Mouse (Mus musculus) CH12.LX (cell line): ENCODE measurements at regions not wholly inside any gene's neighbourhood (a gene's known extent, or its start where the extent isn't known, plus 50 kb on each side); places are given as distances from the start of the nearest gene placed in this dataset.

ENCODE experiments used
- CTCF ChIP-seq, 2 experiments: IDR thresholded peaks in 1 of 2; conservative IDR thresholded peaks in 1 of 2; 2 replicates each; pipeline ENCODE4 v1.5.1; 2011 to 2012; ENCODE audit warnings: low read depth in 2 of 2, low read length in 2 of 2, improper control_type of control experiment in 1 of 2, inconsistent platforms in 1 of 2, mild to moderate bottlenecking in 1 of 2, moderate library complexity in 1 of 2
- E2F4 ChIP-seq: IDR thresholded peaks from 2 replicates; pipeline ENCODE4 v1.6.1; 2011; ENCODE audit warnings: low read depth, low read length, improper control_type of control experiment; ENCODE audit not compliant: insufficient replicate concordance
- MAFK ChIP-seq: IDR thresholded peaks from 2 replicates; pipeline ENCODE4 v1.6.1; 2011; ENCODE audit warnings: low read length, improper control_type of control experiment; ENCODE audit not compliant: insufficient replicate concordance
- MEF2A ChIP-seq: IDR thresholded peaks from 2 replicates; pipeline ENCODE4 v1.6.1; 2014; ENCODE audit warnings: low read depth, mild to moderate bottlenecking, inconsistent platforms, low read length, improper control_type of control experiment, borderline replicate concordance
- MXI1 ChIP-seq: IDR thresholded peaks from 2 replicates; pipeline ENCODE4 v1.6.1; 2011; ENCODE audit warnings: mild to moderate bottlenecking, low read depth, low read length, improper control_type of control experiment
- NRF1 ChIP-seq: IDR thresholded peaks from 2 replicates; pipeline ENCODE4 v1.6.1; 2014; ENCODE audit warnings: low read depth, mild to moderate bottlenecking, inconsistent platforms, low read length, improper control_type of control experiment, moderate library complexity
- POLR2A ChIP-seq: IDR thresholded peaks from 2 replicates; pipeline ENCODE4 v1.6.1; 2011; ENCODE audit warnings: low read depth, mild to moderate bottlenecking, improper control_type of control experiment, low read length
- POLR2AphosphoS2 ChIP-seq: IDR thresholded peaks from 2 replicates; pipeline ENCODE4 v1.6.1; 2011; ENCODE audit warnings: low read depth, low read length, improper control_type of control experiment
- RAD21 ChIP-seq: IDR thresholded peaks from 2 replicates; pipeline ENCODE4 v1.6.1; 2011; ENCODE audit warnings: low read depth, mild to moderate bottlenecking, low read length, improper control_type of control experiment, moderate library complexity
- TBP ChIP-seq: conservative IDR thresholded peaks from 2 replicates; pipeline ENCODE4 v1.6.1; 2011; ENCODE audit warnings: low read depth, low read length, improper control_type of control experiment
- TCF12 ChIP-seq: IDR thresholded peaks from 2 replicates; pipeline ENCODE4 v1.6.1; 2014; ENCODE audit warnings: low read depth, mild to moderate bottlenecking, inconsistent platforms, low read length, improper control_type of control experiment
- ZC3H11A ChIP-seq: IDR thresholded peaks from 2 replicates; pipeline ENCODE4 v1.6.1; 2012; ENCODE audit warnings: low read depth, mild to moderate bottlenecking, inconsistent platforms, low read length, improper control_type of control experiment
- ZMIZ1 ChIP-seq: IDR thresholded peaks from 2 replicates; pipeline ENCODE4 v1.6.1; 2012; ENCODE audit warnings: low read depth, mild to moderate bottlenecking, inconsistent platforms, low read length, improper control_type of control experiment
- ZNF384 ChIP-seq: IDR thresholded peaks from 2 replicates; pipeline ENCODE4 v1.6.1; 2012; ENCODE audit warnings: low read depth, low read length, improper control_type of control experiment, inconsistent platforms

DNA sequence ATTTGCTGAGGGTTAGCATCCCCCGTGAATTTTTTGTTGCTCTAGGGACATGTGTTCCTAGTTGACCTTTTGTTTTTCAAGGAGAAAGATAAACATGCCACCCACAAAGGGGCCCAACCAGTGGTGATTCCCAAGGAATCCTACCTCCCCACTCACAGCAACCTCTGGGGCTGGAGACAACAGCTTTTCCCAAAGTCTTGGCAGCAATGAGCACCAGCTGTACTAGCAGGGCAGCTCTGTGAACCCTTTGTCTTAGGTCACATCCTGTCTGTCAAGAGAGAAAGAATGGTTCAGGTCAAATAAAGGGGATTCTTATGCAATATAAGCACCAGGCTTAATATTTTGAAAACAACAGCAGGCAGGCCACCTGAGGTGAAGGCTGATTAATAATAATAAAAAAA lies 70.2 kb upstream of the Dcn start:
- TF ChIP-seq MAFK, result no peak
- TF ChIP-seq TCF12, result no peak
- no peak for TF ChIP-seq CTCF (conservative IDR thresholded peaks at IDR 0.05 in 1 of 2, IDR thresholded peaks at IDR 0.05 in 1 of 2; ENCODE audit: low read depth in 2 of 2, low read length in 2 of 2)
- TF ChIP-seq POLR2A, result no peak
- no peak for TF ChIP-seq ZC3H11A
- TF ChIP-seq RAD21, result no peak
- TF ChIP-seq MEF2A, result no peak
- no peak for TF ChIP-seq ZNF384
- TF ChIP-seq POLR2AphosphoS2, result no peak
- no peak for TF ChIP-seq E2F4
- TF ChIP-seq ZMIZ1, result no peak
- no peak for TF ChIP-seq MXI1
- TF ChIP-seq TBP, result no peak
- TF ChIP-seq NRF1, result no peak
